ENCODE assay signal across 1 mouse cellular context in genomic region chr8:85084633-85085032, GRCm38 (mm10).
TF ChIP-seq lines count a peak whose summit lies in the region.

No protein-coding gene starts in this region.

TF ChIP-seq in CH12.LX, 34 proteins besides CTCF, POLR2A, EP300 and RAD21 (continued from another document):
- TF ChIP-seq ZNF384 (IDR thresholded peaks at IDR 0.05; ENCODE audit: low read depth, low read length) (no peak), ZKSCAN1 (IDR thresholded peaks at IDR 0.05; ENCODE audit: borderline replicate concordance, low read depth, low read length) (no peak), CHD1 (IDR thresholded peaks at IDR 0.05; ENCODE audit: low read depth, low read length) (no peak), MEF2A (IDR thresholded peaks at IDR 0.05; ENCODE audit: borderline replicate concordance, low read depth, low read length) (no peak), IRF4 (IDR thresholded peaks at IDR 0.05; ENCODE audit: low read depth, low read length) (no peak), MAX (IDR thresholded peaks at IDR 0.05; ENCODE audit: low read length) (no peak), ZC3H11A (IDR thresholded peaks at IDR 0.05; ENCODE audit: low read depth, low read length) (no peak), TCF12 (IDR thresholded peaks at IDR 0.05; ENCODE audit: low read depth, low read length) (no peak), PAX5 (IDR thresholded peaks at IDR 0.05; ENCODE audit: low read length) (no peak), MYC (IDR thresholded peaks at IDR 0.05; ENCODE audit: low read depth, low read length) (no peak), CHD2 (IDR thresholded peaks at IDR 0.05; ENCODE audit: low read length) (no peak), UBTF (IDR thresholded peaks at IDR 0.05; ENCODE audit: low read depth, low read length) (no peak), USF2 (conservative IDR thresholded peaks at IDR 0.05; ENCODE audit: low read depth, low read length) (no peak), RCOR1 (conservative IDR thresholded peaks at IDR 0.05; ENCODE audit: low read depth, low read length) (no peak), SIN3A (IDR thresholded peaks at IDR 0.05; ENCODE audit: low read length) (no peak), MAFK (IDR thresholded peaks at IDR 0.05; ENCODE audit: insufficient replicate concordance, low read length) (no peak)
